Mouse (Mus musculus) liver, embryonic 14.5 days (tissue): Measurements from ENCODE around the gene Dedd2. TPM values are rescaled to one million over a fixed set of nuclear protein-coding genes. Genes with fewer than 3 reads are reported as not detected.

Experiments used
- ATAC-seq: fragments of 200-750 bp; cut with Nextera tagmentation; 2 replicates; pipeline ENCODE4 v1.8.0; 2017; ENCODE audit warnings: moderate number of reproducible peaks, mild to moderate bottlenecking, moderate library complexity; ENCODE audit not compliant: insufficient read depth
- DNase-seq, 3 experiments: peaks; one replicate each; pipeline ENCODE4 v3.0.0-alpha.2; 2012 to 2013; ENCODE audit warnings: low read depth in 3 of 3, low spot score in 3 of 3
- H3K27ac ChIP-seq: fragments of 300-500 bp; sonication (generic); 2 replicates; pipeline ENCODE4 v1.5.1; 2014; ENCODE audit warnings: moderate library complexity, mild to moderate bottlenecking, control low read depth, inconsistent platforms
- H3K27me3 ChIP-seq: fragments of 300-500 bp; sonication (generic); 2 replicates; pipeline ENCODE4 v1.6.1; 2014; ENCODE audit warnings: mild to moderate bottlenecking, low read length, moderate library complexity; ENCODE audit not compliant: control insufficient read depth, insufficient read depth
- H3K36me3 ChIP-seq: fragments of 300-500 bp; sonication (generic); replicated peaks from 2 replicates; pipeline ENCODE4 v1.6.1; 2014; ENCODE audit warnings: low read depth; ENCODE audit not compliant: control insufficient read depth, insufficient read depth
- H3K4me1 ChIP-seq, 2 experiments: fragments of 200-500 bp in 1 of 2; fragments of 300-500 bp in 1 of 2; sonication (generic) in 1 of 2; replicated peaks; 2 replicates each; pipeline ENCODE4 v1.6.1; 2012 to 2014; ENCODE audit warnings: antibody characterized with exemption in 1 of 2, inconsistent platforms in 1 of 2, low read length in 1 of 2; ENCODE audit not compliant: control insufficient read depth in 2 of 2, insufficient read depth in 2 of 2
- H3K4me2 ChIP-seq: fragments of 300-500 bp; sonication (generic); 2 replicates; pipeline ENCODE4 v1.6.1; 2014; ENCODE audit warnings: low read depth, mild to moderate bottlenecking, control low read depth, moderate library complexity
- H3K4me3 ChIP-seq, 2 experiments: fragments of 200-500 bp in 1 of 2; fragments of 300-500 bp in 1 of 2; sonication (generic) in 1 of 2; 2 replicates each; pipeline ENCODE4 v1.5.1; 2012 to 2014; ENCODE audit warnings: low read depth in 2 of 2, low read length in 2 of 2, mild to moderate bottlenecking in 2 of 2, control low read depth in 1 of 2, inconsistent platforms in 1 of 2, moderate library complexity in 1 of 2; ENCODE audit not compliant: insufficient read depth in 1 of 2
- H3K9ac ChIP-seq: fragments of 300-500 bp; sonication (generic); replicated peaks from 2 replicates; pipeline ENCODE4 v1.6.1; 2014; ENCODE audit warnings: mild to moderate bottlenecking, control low read depth, moderate library complexity
- H3K9me3 ChIP-seq: fragments of 300-500 bp; sonication (generic); 2 replicates; pipeline ENCODE4 v1.6.1; 2016; ENCODE audit warnings: low read length, mixed read lengths; ENCODE audit not compliant: control insufficient read depth
- CTCF ChIP-seq: IDR thresholded peaks from 2 replicates; pipeline ENCODE4 v1.5.1; 2016; ENCODE audit warnings: antibody characterized with exemption, low read depth, control low read depth
- EP300 ChIP-seq: IDR thresholded peaks from 2 replicates; pipeline ENCODE4 v1.6.1; 2016; ENCODE audit warnings: antibody characterized with exemption, low read depth
- WGBS: fragments of 180-500 bp; shearing (Covaris S2); extraction: QIAGEN DNeasy Blood & Tissue Kit; methylation state at CpG from one replicate; pipeline ENCODE4 v1.1.7; 2014; ENCODE audit not compliant: insufficient replicate concordance; 5-methylcytosine and 5-hydroxymethylcytosine counted together
- polyA plus RNA-seq, 2 experiments: library from polyadenylated mRNA; depleted of rRNA in 1 of 2; stranded (reverse) in 1 of 2; unstranded in 1 of 2; fragments of >200 nt; fragmentation: Nextera tagmentation in 1 of 2; extraction: Ambion mirVana in 1 of 2; gene quantifications; 2 replicates each; pipeline versions ENCODE4 v1.2.1 to v1.2.3; 2012 to 2014

Dedd2 gene
- polyA plus RNA-seq, 2 experiments = 20.8 to 26.9 TPM

GRCm38 (mm10) chr7:25187662-25188650 lies 32.5 kb downstream of the Dedd2 start:
- Histone ChIP-seq H3K4me1 (no peaks in the 10 kb centered on the region; a peak in 1 of 4 replicates), H3K9ac (no peak overlapping the region), H3K9me3 (no peaks in the 10 kb centered on the region), H3K4me3 (no peak overlapping the region), H3K27me3 (peaks cover 2% of the 10 kb centered on the region; the same call in 1 of the 2 replicates), H3K4me2 (no peak overlapping the region), H3K36me3 (no peaks in the 10 kb centered on the region), H3K27ac (no peak overlapping the region)
- 30% methylated on average over 21 of the region's 21 CpGs for WGBS
- TF ChIP-seq CTCF (peak; percentile 100), EP300 (no peak)
- ATAC-seq (peak; percentile 69), DNase-seq (peak; percentile 50 to 62 (median 55))

GRCm38 (mm10) chr7:25184091-25184490 lies 36.3 kb downstream of the Dedd2 start:
- TF ChIP-seq EP300 (no peak), CTCF (no peak)
- Histone ChIP-seq H3K9ac (no peak overlapping the region), H3K27ac (no peak overlapping the region), H3K9me3 (no peaks in the 10 kb centered on the region), H3K36me3 (no peaks in the 10 kb centered on the region), H3K4me3 (no peak overlapping the region), H3K4me2 (no peak overlapping the region), H3K4me1 (peaks cover 0 to 2% of the 10 kb centered on the region in 2 experiments; a peak in 2 of 4 replicates), H3K27me3 (peaks cover 40% of the 10 kb centered on the region)
- 44% methylated on average over 6 of the region's 6 CpGs for WGBS
- DNase-seq = no peak
- no peak for ATAC-seq

- peaks cover 0 to 2% of the 10 kb centered on the region in 2 experiments; a peak in 2 of 4 replicates for H3K4me1 ChIP-seq
- H3K4me3 ChIP-seq = no peak overlapping the region
- H3K4me2 ChIP-seq = peak overlapping the region; percentile 36
- H3K9ac ChIP-seq = no peak overlapping the region
- no peak overlapping the region for H3K27ac ChIP-seq
- H3K36me3 ChIP-seq = no peaks in the 10 kb centered on the region
- H3K9me3 ChIP-seq = no peaks in the 10 kb centered on the region
- 8% methylated on average over 21 of the region's 21 CpGs for WGBS
- no peak for TF ChIP-seq EP300
- TF ChIP-seq CTCF = no peak
- DNase-seq (no peak), ATAC-seq (no peak)
- peaks cover 63% of the 10 kb centered on the region for H3K27me3 ChIP-seq
These were observed 38.6 kb downstream of the Dedd2 start for GRCm38 (mm10) chr7:25181814-25182213.

- no peak overlapping the region for H3K4me3 ChIP-seq
- ATAC-seq (peak; percentile 41; the same call in 1 of the 2 replicates), DNase-seq (no peak)
- H3K9ac ChIP-seq = no peak overlapping the region
- peak overlapping the region; percentile 36 for H3K4me2 ChIP-seq
- TF ChIP-seq EP300 (no peak), CTCF (peak; percentile 91)
- under 1% methylated on average over 15 of the region's 15 CpGs for WGBS
- no peaks in the 10 kb centered on the region for H3K36me3 ChIP-seq
- H3K27ac ChIP-seq = no peak overlapping the region
- no peaks in the 10 kb centered on the region for H3K9me3 ChIP-seq
- peaks cover 68% of the 10 kb centered on the region for H3K27me3 ChIP-seq
- H3K4me1 ChIP-seq = peaks cover 0 to 2% of the 10 kb centered on the region in 2 experiments; a peak in 2 of 4 replicates
These were observed 39.1 kb downstream of the Dedd2 start for GRCm38 (mm10) chr7:25181331-25181790.

- no peak for ATAC-seq
- DNase-seq = no peak
- peaks cover 0 to 2% of the 10 kb centered on the region in 2 experiments; a peak in 2 of 4 replicates for H3K4me1 ChIP-seq
- H3K4me2 ChIP-seq = no peak overlapping the region
- TF ChIP-seq EP300 (no peak), CTCF (no peak)
- no peaks in the 10 kb centered on the region for H3K9me3 ChIP-seq
- H3K27ac ChIP-seq = no peak overlapping the region
- H3K36me3 ChIP-seq = no peaks in the 10 kb centered on the region
- H3K4me3 ChIP-seq = no peak overlapping the region
- WGBS = under 1% methylated on average over 6 of the region's 6 CpGs
- peaks cover 74% of the 10 kb centered on the region for H3K27me3 ChIP-seq
- H3K9ac ChIP-seq = no peak overlapping the region
These were observed 39.9 kb downstream of the Dedd2 start for GRCm38 (mm10) chr7:25180512-25180911.
